Mouse (Mus musculus) megakaryocyte, embryonic 14.5 days (primary cell): ENCODE measurements at regions not wholly inside any gene's neighbourhood (a gene's known extent, or its start where the extent isn't known, plus 50 kb on each side); places are given as distances from the start of the nearest gene placed in this dataset.
A peak's percentile ranks its signal among the peaks of the same experiment; 100 is the strongest.

ENCODE experiments used
- H3K27me3 ChIP-seq: replicated peaks from 2 replicates; pipeline ENCODE3; 2012; ENCODE audit warnings: inconsistent platforms
- H3K36me3 ChIP-seq: replicated peaks from 2 replicates; pipeline ENCODE3; 2012; ENCODE audit warnings: low read length, inconsistent platforms, mixed read lengths
- H3K4me1 ChIP-seq: 2 replicates; pipeline ENCODE4 v1.6.1; 2012; ENCODE audit warnings: inconsistent platforms
- H3K4me3 ChIP-seq: replicated peaks from 2 replicates; pipeline ENCODE3; 2012; ENCODE audit warnings: moderate library complexity, mild to moderate bottlenecking, inconsistent platforms
- H3K9me3 ChIP-seq: 2 replicates; pipeline ENCODE4 v1.6.1; 2012; ENCODE audit warnings: inconsistent platforms
- FLI1 ChIP-seq: IDR thresholded peaks from 2 replicates; pipeline ENCODE4 v1.6.1; 2012; ENCODE audit warnings: low read length, inconsistent platforms, mixed read lengths
- GATA1 ChIP-seq: IDR thresholded peaks from 3 replicates; pipeline ENCODE4 v1.6.1; 2012; ENCODE audit warnings: mixed read lengths, low read length, inconsistent platforms, borderline replicate concordance

- TF ChIP-seq GATA1: no peak
- TF ChIP-seq FLI1: no peak
Measured at GRCm38 (mm10) chr2:143269026-143269425, 190.8 kb downstream of the Otor start.

DNA sequence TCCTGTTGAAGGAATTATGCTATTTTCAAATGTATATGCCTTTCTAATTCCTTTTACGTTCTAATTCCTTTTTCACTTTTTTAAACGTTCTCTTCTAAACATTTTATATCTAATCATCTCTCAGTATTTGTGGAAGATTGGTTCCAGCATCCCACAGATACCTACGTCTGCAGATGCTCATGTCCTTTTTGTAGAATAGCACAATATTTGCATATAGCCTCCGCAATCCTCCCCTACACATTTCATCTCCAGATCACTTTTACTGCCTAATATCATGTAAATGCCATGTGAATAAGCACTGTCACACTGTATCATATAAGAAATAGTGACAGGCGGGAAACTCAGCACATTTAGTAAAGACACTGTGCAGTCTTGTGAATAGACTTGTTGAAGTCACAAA, 192.6 kb downstream of the Otor start:
- TF ChIP-seq GATA1: no peak
- TF ChIP-seq FLI1: no peak
- Histone ChIP-seq H3K36me3 (no peaks in the 10 kb centered on the region), H3K27me3 (no peaks in the 10 kb centered on the region), H3K4me3 (no peak overlapping the region), H3K4me1 (no peaks in the 10 kb centered on the region), H3K9me3 (0 out of 2 replicates have a peak, but pooled peaks cover 7% of the 10 kb centered on the region)

More at GRCm38 (mm10) chr2:143269026-143269425, 190.8 kb downstream of the Otor start:
- no peaks in the 10 kb centered on the region for H3K36me3 ChIP-seq
- H3K4me3 ChIP-seq: no peak overlapping the region
- H3K4me1 ChIP-seq: no peaks in the 10 kb centered on the region
- 0 out of 2 replicates have a peak, but pooled peaks cover 9% of the 10 kb centered on the region for H3K9me3 ChIP-seq
- no peaks in the 10 kb centered on the region for H3K27me3 ChIP-seq

DNA sequence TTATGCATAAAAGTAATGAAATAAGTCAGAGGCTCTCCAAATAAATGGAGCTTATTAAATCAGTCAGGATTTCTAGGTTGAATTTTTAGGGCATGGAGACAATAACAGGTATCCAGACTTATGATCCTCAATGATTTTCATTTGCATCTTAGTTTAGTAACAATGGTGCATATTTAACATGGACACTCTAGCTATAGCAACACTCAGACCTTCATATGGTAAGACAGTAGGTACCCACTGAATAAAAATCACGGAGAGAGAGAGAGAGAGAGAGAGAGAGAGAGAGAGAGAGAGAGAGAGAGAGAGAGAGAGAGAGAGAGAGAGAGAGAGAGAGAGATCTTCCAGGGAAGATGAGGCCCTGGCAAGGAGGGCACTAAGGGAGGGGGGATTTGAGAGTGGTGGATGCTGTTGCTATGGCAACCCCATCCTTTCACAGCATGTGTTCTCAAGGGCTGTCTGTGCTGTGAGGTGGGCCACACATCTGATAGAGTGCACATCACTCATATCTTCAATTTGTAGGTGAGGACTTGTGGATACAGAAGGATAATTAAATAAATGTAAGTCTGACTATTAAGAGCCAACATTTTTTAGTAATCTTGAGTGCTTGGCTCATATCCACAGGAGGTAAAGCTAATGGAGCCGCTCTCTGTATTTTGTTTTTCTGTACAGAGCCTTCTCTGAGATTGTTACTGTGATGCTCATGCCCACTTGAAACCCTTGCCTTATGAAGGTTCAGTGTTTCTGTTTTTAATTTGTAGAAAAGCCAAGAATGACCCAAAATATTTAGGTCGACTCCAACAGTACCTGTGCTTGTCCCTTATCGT, 227.7 kb downstream of the Otor start:
- no peaks in the 10 kb centered on the region for H3K9me3 ChIP-seq
- TF ChIP-seq FLI1: no peak
- no peak for TF ChIP-seq GATA1
- H3K27me3 ChIP-seq: no peaks in the 10 kb centered on the region
- H3K4me1 ChIP-seq: no peaks in the 10 kb centered on the region
- H3K4me3 ChIP-seq: no peak overlapping the region
- H3K36me3 ChIP-seq: no peaks in the 10 kb centered on the region

DNA sequence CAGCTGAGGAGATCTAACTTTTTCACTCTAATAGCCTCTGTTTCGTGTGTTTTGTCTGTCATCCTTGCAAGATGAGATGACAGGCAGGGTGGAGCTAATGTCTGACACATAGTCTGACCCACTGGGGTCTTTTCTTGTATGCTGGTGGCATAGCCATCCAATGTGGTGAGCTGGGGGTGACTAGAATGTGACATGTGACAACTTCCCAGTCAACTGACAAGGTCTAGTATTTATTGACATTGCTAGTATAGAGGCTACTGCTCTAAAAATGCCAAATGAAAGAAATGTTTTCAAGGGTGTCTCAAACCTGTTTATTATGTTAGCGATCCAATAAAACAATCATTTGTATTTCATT, 228.3 kb downstream of the Otor start:
- Histone ChIP-seq H3K36me3 (no peaks in the 10 kb centered on the region), H3K9me3 (no peaks in the 10 kb centered on the region), H3K27me3 (no peaks in the 10 kb centered on the region), H3K4me1 (no peaks in the 10 kb centered on the region), H3K4me3 (no peak overlapping the region)
- TF ChIP-seq FLI1 (no peak), GATA1 (no peak)

GRCm38 (mm10) chr2:143325486-143325885, 220.5 kb upstream of the Pcsk2 start:
- Histone ChIP-seq H3K27me3 (no peaks in the 10 kb centered on the region), H3K9me3 (peaks cover 11% of the 10 kb centered on the region), H3K4me3 (peak overlapping the region; percentile 28), H3K36me3 (no peaks in the 10 kb centered on the region), H3K4me1 (no peaks in the 10 kb centered on the region)
- no peak for TF ChIP-seq FLI1
- no peak for TF ChIP-seq GATA1

- TF ChIP-seq GATA1: no peak
- TF ChIP-seq FLI1: no peak
- no peak overlapping the region for H3K4me3 ChIP-seq
- H3K27me3 ChIP-seq: no peaks in the 10 kb centered on the region
Measured at GRCm38 (mm10) chr2:143332071-143332470, 213.9 kb upstream of the Pcsk2 start.

GRCm38 (mm10) chr2:143340364-143340763, 205.6 kb upstream of the Pcsk2 start:
- H3K27me3 ChIP-seq: no peaks in the 10 kb centered on the region
- H3K4me3 ChIP-seq: no peak overlapping the region
- no peaks in the 10 kb centered on the region for H3K4me1 ChIP-seq
- peaks cover 36% of the 10 kb centered on the region for H3K9me3 ChIP-seq
- H3K36me3 ChIP-seq: no peaks in the 10 kb centered on the region
- TF ChIP-seq GATA1: no peak
- TF ChIP-seq FLI1: no peak

More at GRCm38 (mm10) chr2:143332071-143332470, 213.9 kb upstream of the Pcsk2 start:
- no peaks in the 10 kb centered on the region for H3K4me1 ChIP-seq
- no peaks in the 10 kb centered on the region for H3K36me3 ChIP-seq
- peaks cover 27% of the 10 kb centered on the region for H3K9me3 ChIP-seq

GRCm38 (mm10) chr2:143364193-143364592, 181.8 kb upstream of the Pcsk2 start:
- no peak overlapping the region for H3K4me3 ChIP-seq
- H3K27me3 ChIP-seq: no peaks in the 10 kb centered on the region
- H3K36me3 ChIP-seq: no peaks in the 10 kb centered on the region
- H3K9me3 ChIP-seq: peaks cover 37% of the 10 kb centered on the region
- no peaks in the 10 kb centered on the region for H3K4me1 ChIP-seq
- TF ChIP-seq GATA1 (no peak), FLI1 (no peak)

- no peak for TF ChIP-seq GATA1
- TF ChIP-seq FLI1: no peak
- no peaks in the 10 kb centered on the region for H3K27me3 ChIP-seq
Measured at GRCm38 (mm10) chr2:143365976-143366375, 180.0 kb upstream of the Pcsk2 start.

More at GRCm38 (mm10) chr2:143365976-143366375, 180.0 kb upstream of the Pcsk2 start:
- H3K9me3 ChIP-seq: peaks cover 33% of the 10 kb centered on the region
- H3K36me3 ChIP-seq: no peaks in the 10 kb centered on the region
- no peaks in the 10 kb centered on the region for H3K4me1 ChIP-seq
- no peak overlapping the region for H3K4me3 ChIP-seq
